Mouse (Mus musculus): ENCODE measurements around the gene Btg2. TPM values are rescaled to one million over a fixed set of nuclear protein-coding genes. Genes with fewer than 3 reads are reported as not detected.

The Btg2 gene
- polyA plus RNA-seq, 1 experiment from 2014 or later: 162 TPM

GRCm38 (mm10) chr1:134062411-134063085, 16.4 kb downstream of the Btg2 start:
- no peaks in the 10 kb centered on the region for H3K36me3 ChIP-seq
- ATAC-seq (ENCODE audit: low FRiP score, low read depth): peak; percentile 58
- H3K4me2 ChIP-seq (replicated peaks): peak overlapping the region; percentile 66
- peak overlapping the region; percentile 48; the same call in 1 of the 2 replicates for H3K9ac ChIP-seq (replicated peaks)
- H3K4me1 ChIP-seq: peaks cover 76% of the 10 kb centered on the region
- 0 out of 2 replicates have a peak overlapping the region, but pooled peaks have one; percentile 16 for H3K4me3 ChIP-seq
- peak overlapping the region; percentile 99 for H3K27ac ChIP-seq (replicated peaks)
- no peaks in the 10 kb centered on the region for H3K27me3 ChIP-seq
- no peaks in the 10 kb centered on the region for H3K9me3 ChIP-seq
- WGBS: 1% methylated on average over 11 of the region's 11 CpGs

GRCm38 (mm10) chr1:134061915-134062314, 17.0 kb downstream of the Btg2 start:
- WGBS: 31% methylated on average over 3 of the region's 3 CpGs
- peaks cover 70% of the 10 kb centered on the region for H3K4me1 ChIP-seq
- no peak overlapping the region for H3K4me3 ChIP-seq
- H3K4me2 ChIP-seq (replicated peaks): peak overlapping the region; percentile 66
- no peak for ATAC-seq (ENCODE audit: low FRiP score, low read depth)
- H3K9me3 ChIP-seq: no peaks in the 10 kb centered on the region
- H3K36me3 ChIP-seq: no peaks in the 10 kb centered on the region
- no peaks in the 10 kb centered on the region for H3K27me3 ChIP-seq
- no peak overlapping the region; the same call in 1 of the 2 replicates for H3K9ac ChIP-seq (replicated peaks)
- peak overlapping the region; percentile 99 for H3K27ac ChIP-seq (replicated peaks)

- ATAC-seq (ENCODE audit: low FRiP score, low read depth): peak; percentile 79
- Histone ChIP-seq H3K36me3 (no peaks in the 10 kb centered on the region), H3K4me3 (peak overlapping the region; percentile 37), H3K27me3 (no peaks in the 10 kb centered on the region), H3K4me2 (replicated peaks) (peak overlapping the region; percentile 66), H3K9ac (replicated peaks) (peak overlapping the region; percentile 45), H3K27ac (replicated peaks) (peak overlapping the region; percentile 99), H3K9me3 (no peaks in the 10 kb centered on the region), H3K4me1 (peaks cover 61% of the 10 kb centered on the region)
- under 1% methylated on average over 31 of the region's 31 CpGs for WGBS
Measured at GRCm38 (mm10) chr1:134060849-134061569, 17.9 kb downstream of the Btg2 start.

DNA sequence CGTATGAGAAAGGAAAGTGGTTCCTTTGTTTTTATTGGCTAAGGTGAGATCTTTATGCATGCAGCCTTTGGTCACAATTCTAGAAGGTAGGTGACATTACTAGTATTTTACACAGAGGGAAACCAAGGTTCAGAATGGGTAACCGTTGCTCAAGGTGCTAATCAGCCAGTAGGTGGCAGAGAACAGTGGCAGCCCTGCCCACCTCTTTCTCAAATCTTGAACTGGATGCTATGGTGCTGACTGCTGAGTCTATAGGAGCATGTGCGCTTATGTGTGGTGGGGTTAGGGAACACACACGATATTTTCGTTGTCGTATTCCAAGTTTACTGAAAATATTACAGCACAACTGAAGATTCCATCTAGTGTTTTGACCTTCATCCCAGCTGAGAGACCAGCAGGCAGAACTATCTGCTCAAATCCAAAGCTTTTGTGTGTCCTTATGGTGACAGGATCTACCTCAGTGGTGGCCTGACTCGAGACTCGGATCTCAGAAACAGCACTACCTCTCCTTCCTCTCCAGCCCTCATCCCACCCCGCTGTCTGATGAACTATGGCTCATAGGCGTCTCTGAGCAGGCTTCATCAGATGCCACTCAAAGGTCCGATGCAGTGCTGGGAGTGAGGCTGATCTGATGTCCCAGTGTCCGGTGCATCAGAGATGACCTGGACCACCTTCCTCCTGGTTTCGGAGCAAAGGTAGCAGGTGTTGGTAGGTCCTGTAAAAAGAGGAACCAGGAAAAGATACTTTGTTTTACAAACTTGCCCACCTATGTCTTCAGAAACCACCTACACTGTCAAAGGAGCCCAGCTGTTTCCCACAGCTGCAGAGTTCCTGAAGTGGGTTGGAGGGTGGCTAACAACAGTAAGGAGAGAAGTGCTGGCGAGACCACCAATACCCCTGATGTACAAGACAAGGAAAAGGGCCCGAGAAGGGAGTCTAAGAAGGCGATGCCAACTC, 18.9 kb downstream of the Btg2 start:
- no peaks in the 10 kb centered on the region for H3K27me3 ChIP-seq
- no peak overlapping the region for H3K9ac ChIP-seq (replicated peaks)
- 74% methylated on average over 16 of the region's 16 CpGs for whole genome bisulfite sequencing
- no peaks in the 10 kb centered on the region for H3K9me3 ChIP-seq
- peak overlapping the region; percentile 66 for H3K4me2 ChIP-seq (replicated peaks)
- peak overlapping the region; percentile 99 for H3K27ac ChIP-seq (replicated peaks)
- peaks cover 51% of the 10 kb centered on the region for H3K4me1 ChIP-seq
- no peaks in the 10 kb centered on the region for H3K36me3 ChIP-seq
- peak overlapping the region; percentile 37 for H3K4me3 ChIP-seq
- no peak for ATAC-seq (ENCODE audit: low FRiP score, low read depth)

- peak overlapping the region; percentile 40; the same call in 1 of the 2 replicates for H3K27ac ChIP-seq (replicated peaks)
- no peak overlapping the region for H3K9ac ChIP-seq (replicated peaks)
- no peak for ATAC-seq (ENCODE audit: low FRiP score, low read depth)
- H3K9me3 ChIP-seq: no peaks in the 10 kb centered on the region
- H3K4me2 ChIP-seq (replicated peaks): no peak overlapping the region
- no peaks in the 10 kb centered on the region for H3K27me3 ChIP-seq
- H3K36me3 ChIP-seq: no peaks in the 10 kb centered on the region
- WGBS: 73% methylated on average over 6 of the region's 6 CpGs
- no peak overlapping the region for H3K4me3 ChIP-seq
- peaks cover 40% of the 10 kb centered on the region for H3K4me1 ChIP-seq
Measured at GRCm38 (mm10) chr1:134058870-134059269, 20.1 kb downstream of the Btg2 start.

- 90% methylated on average over 8 of the region's 8 CpGs for WGBS
- Histone ChIP-seq H3K27me3 (no peaks in the 10 kb centered on the region), H3K27ac (replicated peaks) (no peak overlapping the region)
Measured at GRCm38 (mm10) chr1:134057736-134058135, 21.2 kb downstream of the Btg2 start.

GRCm38 (mm10) chr1:134056285-134056684, 22.6 kb downstream of the Btg2 start:
- WGBS: 78% methylated on average over 4 of the region's 4 CpGs
- H3K27me3 ChIP-seq: no peaks in the 10 kb centered on the region
- H3K9me3 ChIP-seq: no peaks in the 10 kb centered on the region
- H3K4me2 ChIP-seq (replicated peaks): no peak overlapping the region
- H3K4me3 ChIP-seq: no peak overlapping the region
- no peaks in the 10 kb centered on the region for H3K36me3 ChIP-seq
- H3K4me1 ChIP-seq: peaks cover 18% of the 10 kb centered on the region
- H3K9ac ChIP-seq (replicated peaks): no peak overlapping the region
- no peak for ATAC-seq (ENCODE audit: low FRiP score, low read depth)
- H3K27ac ChIP-seq (replicated peaks): no peak overlapping the region

More at GRCm38 (mm10) chr1:134057736-134058135, 21.2 kb downstream of the Btg2 start:
- Histone ChIP-seq H3K9me3 (no peaks in the 10 kb centered on the region), H3K4me3 (no peak overlapping the region), H3K9ac (replicated peaks) (no peak overlapping the region), H3K4me2 (replicated peaks) (no peak overlapping the region), H3K4me1 (peaks cover 31% of the 10 kb centered on the region), H3K36me3 (no peaks in the 10 kb centered on the region)
- no peak for ATAC-seq (ENCODE audit: low FRiP score, low read depth)

DNA sequence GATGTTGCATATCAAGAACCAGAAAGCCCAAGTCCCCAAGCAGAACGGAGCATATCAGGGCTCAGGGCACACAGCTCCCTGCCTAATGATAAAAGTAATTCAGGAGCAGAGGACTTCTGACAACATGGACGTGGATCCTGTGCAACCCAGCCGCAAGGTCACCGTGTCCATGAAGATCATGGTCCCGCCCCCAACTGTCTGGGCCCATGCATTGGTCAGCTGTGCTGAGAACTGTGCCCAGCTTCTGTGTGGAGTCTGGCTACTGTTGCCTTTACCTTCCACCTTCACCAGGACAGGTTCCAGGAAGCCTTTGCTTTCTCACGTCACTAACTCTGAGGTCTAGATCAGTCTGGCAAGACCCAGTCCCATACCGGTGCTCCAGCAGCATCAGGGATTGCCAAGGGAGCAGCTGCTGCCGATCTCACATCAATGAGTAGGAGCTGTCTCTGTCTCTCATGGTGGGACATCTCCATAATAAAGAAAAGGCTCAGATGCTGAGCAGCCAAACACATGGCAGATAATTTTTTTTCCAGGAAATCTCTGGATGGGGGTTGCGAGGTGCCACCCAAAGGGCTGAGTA, 23.2 kb downstream of the Btg2 start:
- Histone ChIP-seq H3K4me3 (no peak overlapping the region), H3K4me2 (replicated peaks) (no peak overlapping the region), H3K27ac (replicated peaks) (no peak overlapping the region), H3K27me3 (no peaks in the 10 kb centered on the region), H3K4me1 (peaks cover 14% of the 10 kb centered on the region), H3K36me3 (no peaks in the 10 kb centered on the region), H3K9me3 (no peaks in the 10 kb centered on the region), H3K9ac (replicated peaks) (no peak overlapping the region)
- WGBS: 85% methylated on average over 9 of the region's 9 CpGs
- no peak for ATAC-seq (ENCODE audit: low FRiP score, low read depth)

GRCm38 (mm10) chr1:134055058-134055457, 23.9 kb downstream of the Btg2 start:
- Histone ChIP-seq H3K4me3 (no peak overlapping the region), H3K36me3 (no peaks in the 10 kb centered on the region), H3K27ac (replicated peaks) (no peak overlapping the region), H3K4me2 (replicated peaks) (no peak overlapping the region), H3K9ac (replicated peaks) (no peak overlapping the region), H3K9me3 (no peaks in the 10 kb centered on the region), H3K27me3 (no peaks in the 10 kb centered on the region), H3K4me1 (peaks cover 7% of the 10 kb centered on the region)
- no peak for ATAC-seq (ENCODE audit: low FRiP score, low read depth)
- WGBS: 76% methylated on average over 9 of the region's 9 CpGs

DNA sequence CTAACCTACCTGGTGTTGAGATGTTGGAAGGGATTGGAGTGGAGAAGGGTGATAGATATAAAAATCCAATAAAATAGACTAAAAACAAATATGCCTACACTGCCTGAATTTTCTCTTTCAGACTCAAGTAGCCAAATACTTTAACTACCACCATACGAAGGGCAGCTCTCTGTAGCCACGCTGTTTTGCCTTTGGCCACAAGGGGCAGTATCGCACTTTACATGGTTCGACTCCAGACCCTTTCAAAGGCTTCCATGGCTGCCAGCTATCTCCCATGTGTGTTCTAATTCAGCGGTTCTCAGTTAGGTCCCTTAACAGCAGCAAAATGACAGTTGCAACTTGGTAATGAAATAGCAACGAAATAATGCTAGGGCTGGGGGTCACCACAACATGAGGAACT, 25.7 kb downstream of the Btg2 start:
- Histone ChIP-seq H3K4me2 (replicated peaks) (no peak overlapping the region), H3K4me1 (peaks cover 3% of the 10 kb centered on the region; the same call in 1 of the 2 replicates), H3K27me3 (peaks cover 3% of the 10 kb centered on the region; the same call in 1 of the 2 replicates), H3K4me3 (no peak overlapping the region), H3K36me3 (no peaks in the 10 kb centered on the region), H3K9me3 (no peaks in the 10 kb centered on the region), H3K27ac (replicated peaks) (no peak overlapping the region), H3K9ac (replicated peaks) (no peak overlapping the region)
- peak; percentile 72; the same call in 1 of the 2 replicates for ATAC-seq (ENCODE audit: low FRiP score, low read depth)
- WGBS: 8% methylated on average over 6 of the region's 6 CpGs

DNA sequence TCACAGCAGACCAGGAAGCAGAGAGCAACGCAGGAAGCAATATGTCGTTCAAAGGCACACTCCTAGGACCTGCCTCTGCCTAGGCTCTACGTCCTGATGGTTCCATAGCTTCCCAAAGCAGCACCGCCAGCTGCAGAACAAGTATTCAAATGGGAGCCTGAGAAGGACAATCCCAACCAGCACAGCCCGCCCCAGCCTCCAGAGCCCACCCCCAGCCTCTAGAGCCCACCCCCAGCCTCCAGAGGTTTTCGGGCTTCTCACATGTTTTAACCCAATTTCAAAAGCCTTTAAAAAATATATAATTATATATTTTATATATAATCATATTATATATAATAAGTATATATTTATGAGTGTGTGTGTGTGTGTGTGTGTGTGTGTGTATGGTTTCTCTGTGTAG, 29.4 kb downstream of the Btg2 start:
- peaks cover 12% of the 10 kb centered on the region; the same call in 1 of the 2 replicates for H3K4me1 ChIP-seq
- 87% methylated on average over 6 of the region's 6 CpGs for WGBS
- no peak for ATAC-seq (ENCODE audit: low FRiP score, low read depth)

More for the DNA sequence above, 29.4 kb downstream of the Btg2 start:
- no peak overlapping the region for H3K9ac ChIP-seq (replicated peaks)
- no peak overlapping the region for H3K4me2 ChIP-seq (replicated peaks)
- no peaks in the 10 kb centered on the region for H3K36me3 ChIP-seq
- H3K27ac ChIP-seq (replicated peaks): no peak overlapping the region
- no peak overlapping the region for H3K4me3 ChIP-seq
- peaks cover 15% of the 10 kb centered on the region for H3K27me3 ChIP-seq
- H3K9me3 ChIP-seq: no peaks in the 10 kb centered on the region

Data from midbrain, embryonic 12.5 days (tissue).